Mouse (Mus musculus) left cerebral cortex, postnatal 4 days (tissue): ENCODE results near the gene 1700020A23Rik. TPM values are rescaled to one million over a fixed set of nuclear protein-coding genes. Genes with fewer than 3 reads are reported as not detected.
A peak's percentile ranks its signal among the peaks of the same experiment; 100 is the strongest.

Source experiments
- DNase-seq: peaks from one replicate; pipeline ENCODE4 v3.0.0-alpha.2; 2022
- intact Hi-C: fragments of 180-260 bp; cut with DNase I; formaldehyde crosslinking; loops from one replicate; pipeline ENCODE4 v1.15.1; 2025
- total RNA-seq, 2 experiments: library from RNA; stranded (reverse); gene quantifications; 2 replicates each; pipeline ENCODE4 v1.2.3; 2021

Gene 1700020A23Rik
- total RNA-seq, 2 experiments from 2014 or later = not detected

DNA sequence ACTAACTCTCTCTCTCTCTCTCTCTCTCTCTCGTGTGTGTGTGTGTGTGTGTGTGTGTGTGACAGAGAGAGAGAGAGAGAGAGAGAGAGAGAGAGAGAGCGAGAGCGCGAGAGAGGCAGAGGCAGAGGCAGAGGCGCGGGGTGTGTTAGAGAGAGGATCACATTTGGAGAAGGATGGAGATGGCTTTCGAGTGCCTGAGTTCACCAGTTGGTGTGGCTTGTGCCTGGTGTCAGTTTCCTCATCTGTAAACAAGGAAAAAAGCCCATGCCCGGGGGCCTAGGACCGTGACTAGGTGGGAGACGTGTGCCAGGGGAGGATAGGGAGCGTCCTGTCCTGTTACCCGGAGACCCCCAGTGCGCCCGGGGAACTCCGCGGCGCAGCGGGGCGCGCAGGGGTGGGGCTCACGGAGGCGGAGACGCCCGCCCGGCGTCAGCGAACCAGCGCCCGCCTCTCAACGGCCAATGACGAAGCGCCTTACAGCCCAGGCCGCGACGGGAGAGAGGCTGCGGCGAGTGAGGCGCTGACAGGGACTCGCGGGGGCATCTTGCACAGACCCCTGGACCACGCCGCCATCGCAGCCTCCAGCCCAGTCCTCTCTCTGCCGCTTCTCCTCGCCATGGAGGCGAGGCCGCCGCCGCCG, 44.9 kb downstream of the 1700020A23Rik start, which contains the start of gene Ptpra:
Gene Ptpra, plus strand, starts transcription at position 485 of the 640 bp plus-strand sequence.
- intact Hi-C loops = loop anchor here (5.0 kb wide), 1 partner anchor 72 kb away; no protein-coding TSS in a partner anchor
- DNase-seq = peak; percentile 92

DNA sequence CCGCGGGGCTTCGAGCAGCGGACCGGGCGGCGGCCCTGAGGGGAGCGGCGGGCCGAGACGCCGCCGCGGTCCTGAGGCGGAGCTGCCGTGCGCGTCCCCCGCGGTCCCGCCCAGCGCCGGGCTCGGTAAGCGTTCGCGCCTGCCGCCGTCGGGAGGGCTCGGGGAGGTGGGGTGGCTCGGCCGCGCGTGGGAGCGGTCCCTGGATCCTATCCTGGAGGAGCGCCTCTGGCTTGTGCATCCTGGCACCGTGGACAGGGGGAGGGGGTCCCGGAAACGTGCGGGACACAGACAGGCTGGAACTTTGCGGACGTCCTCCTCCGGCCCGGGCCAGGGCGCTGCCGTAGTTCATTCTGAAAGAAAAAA, 45.4 kb downstream of the 1700020A23Rik start:
- peak; percentile 58 for DNase-seq
- intact Hi-C loops = loop anchor here (5.0 kb wide), 1 partner anchor 72 kb away; no protein-coding TSS in a partner anchor

DNA sequence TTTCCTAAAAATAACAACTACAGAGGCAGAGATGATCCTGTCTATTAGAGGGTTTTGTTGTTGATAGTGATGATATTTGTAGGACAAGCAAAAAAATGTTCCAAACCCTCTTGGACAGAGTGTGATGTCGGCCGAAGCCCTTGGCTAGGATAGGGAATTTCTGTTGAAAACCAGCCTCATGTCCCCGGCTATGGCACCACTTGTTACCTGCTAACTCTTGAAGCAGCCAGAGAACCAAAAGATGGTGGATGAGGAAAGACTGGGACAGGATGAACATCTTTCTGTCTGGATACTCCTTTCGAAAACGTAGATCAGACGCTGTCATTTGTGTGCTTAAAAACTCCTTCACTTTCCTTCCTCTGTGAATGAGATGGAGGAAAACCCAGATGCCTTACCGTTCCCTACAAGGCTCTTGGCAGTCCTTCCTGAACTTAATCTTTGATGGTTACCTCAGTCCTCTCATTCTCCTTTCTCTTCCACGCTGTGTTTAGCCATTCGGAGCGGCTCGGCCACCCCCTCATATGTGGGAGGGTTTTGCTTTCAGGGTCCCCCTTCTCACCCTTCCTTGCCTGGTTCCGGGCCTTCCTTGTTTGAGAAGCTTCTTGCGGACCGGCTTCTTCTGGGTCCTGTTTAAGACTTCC, 46.1 kb downstream of the 1700020A23Rik start:
- DNase-seq = no peak
- intact Hi-C loops = loop anchor here (5.0 kb wide), 1 partner anchor 71 kb away; no protein-coding TSS in a partner anchor

DNA sequence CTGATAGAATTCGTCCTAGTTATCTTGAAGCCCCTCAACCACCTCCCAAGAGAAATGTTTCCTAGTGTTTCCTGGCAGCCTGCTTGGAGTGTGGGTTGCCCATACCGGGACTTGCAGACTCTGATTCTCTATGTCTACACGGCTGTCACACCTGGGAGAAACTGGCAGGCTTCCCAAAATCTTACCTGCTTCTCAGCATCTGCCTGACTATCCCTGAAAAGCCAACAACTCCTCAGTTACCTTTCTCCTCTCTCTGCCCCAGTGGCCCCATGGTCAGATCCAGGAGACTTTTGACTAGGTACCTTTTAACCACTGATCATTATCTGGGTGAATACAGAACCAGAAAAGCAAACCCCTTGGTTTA, 46.6 kb downstream of the 1700020A23Rik start:
- DNase-seq = no peak
- intact Hi-C loops = loop anchor here (5.0 kb wide), 1 partner anchor 71 kb away; no protein-coding TSS in a partner anchor

DNA sequence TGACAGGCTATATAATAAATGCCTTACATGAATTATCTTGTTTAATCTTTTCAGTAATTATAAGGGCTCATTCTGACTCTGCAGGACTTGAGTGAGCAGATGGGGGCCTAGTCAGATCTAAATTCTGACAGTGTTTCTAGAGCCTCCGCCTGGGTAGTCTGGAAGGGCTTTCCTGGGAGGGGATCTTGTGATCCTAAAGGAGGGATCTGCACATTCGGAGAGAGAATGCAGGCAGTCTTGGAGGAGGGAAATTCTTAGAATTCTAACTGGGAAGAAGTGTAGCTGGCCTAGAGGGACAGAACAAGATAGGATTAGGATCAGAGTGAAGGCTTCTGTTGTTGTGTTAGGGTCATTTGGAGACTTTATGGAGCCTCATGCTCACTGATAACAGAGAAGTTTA, 47.2 kb downstream of the 1700020A23Rik start:
- DNase-seq = no peak
- intact Hi-C loops = loop anchor here (5.0 kb wide), 1 partner anchor 70 kb away; no protein-coding TSS in a partner anchor

DNA sequence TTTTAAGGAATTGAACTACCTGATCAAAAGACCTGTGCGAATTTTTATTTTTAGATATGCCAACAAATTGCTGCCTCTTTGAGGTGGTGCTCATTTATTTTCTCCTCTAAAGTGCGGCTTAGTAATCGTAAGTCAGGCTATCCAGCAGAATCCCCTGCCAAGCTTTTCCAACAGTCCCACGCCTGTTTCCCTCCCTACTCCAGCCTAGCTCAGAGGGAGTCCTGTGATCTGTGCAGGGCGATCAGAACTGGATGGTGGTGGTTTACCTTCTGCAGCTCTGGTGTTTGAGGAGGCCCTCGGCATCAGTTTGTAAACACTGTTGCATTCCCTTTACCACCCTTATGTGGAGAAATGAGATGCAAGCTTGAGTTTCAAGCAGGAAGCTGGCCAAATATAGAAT, 48.4 kb downstream of the 1700020A23Rik start:
- no peak for DNase-seq
- intact Hi-C loops = loop anchor here (5.0 kb wide), 1 partner anchor 69 kb away; no protein-coding TSS in a partner anchor

DNA sequence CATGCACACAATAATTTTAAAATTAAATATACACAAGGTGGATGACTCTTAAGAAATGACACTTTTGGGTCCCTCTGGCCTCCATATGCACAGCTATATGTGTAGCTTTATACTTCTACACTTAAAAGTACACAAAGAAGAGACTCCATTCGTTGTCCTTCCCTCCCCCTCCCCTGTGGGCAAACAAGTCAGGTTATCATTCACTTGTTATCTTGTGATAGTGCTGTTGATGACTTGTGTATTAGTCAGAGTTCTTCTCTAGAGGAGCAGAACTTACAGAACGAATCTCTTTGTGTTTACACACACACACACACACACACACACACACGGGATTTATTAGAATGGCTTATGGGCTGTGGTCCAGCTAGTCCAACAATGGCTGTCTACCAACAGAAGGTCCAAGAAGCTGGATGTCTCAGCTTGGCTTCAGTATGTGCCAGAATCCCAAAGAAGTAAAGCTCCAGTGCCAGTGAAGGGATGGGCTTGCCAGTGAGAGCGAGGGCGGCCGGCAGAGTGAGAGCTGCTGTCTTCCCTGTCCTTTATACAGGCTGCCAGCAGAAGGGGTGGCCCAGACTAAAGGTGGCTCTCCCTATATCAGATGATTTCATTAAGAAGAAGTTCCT, 49.8 kb downstream of the 1700020A23Rik start:
- intact Hi-C loops = loop anchor here (5.0 kb wide), 1 partner anchor 67 kb away; no protein-coding TSS in a partner anchor
- DNase-seq = peak; percentile 82

Other genes with a start within 250 kb of the 1700020A23Rik start
- gene Snrpb, start 225.9 kb upstream of the 1700020A23Rik start, total RNA-seq = 100 to 1,000 TPM; 131 to 148 TPM
- not detected for gene Tmc2, start 210.1 kb upstream of the 1700020A23Rik start, total RNA-seq
- 100 to 1,000 TPM; 187 to 188 TPM for gene Nop56, start 130.8 kb upstream of the 1700020A23Rik start, total RNA-seq
- 100 to 1,000 TPM; 143 to 150 TPM for gene Idh3b, start 120.7 kb upstream of the 1700020A23Rik start, total RNA-seq
- gene Ebf4, start 110.1 kb upstream of the 1700020A23Rik start, total RNA-seq = 10 to 100 TPM; 11.7 to 16.5 TPM
- gene Cpxm1, start 7.7 kb upstream of the 1700020A23Rik start, total RNA-seq = 10 to 100 TPM; 25.2 to 26.4 TPM
- not detected for gene Gm28372, start within 50 bp of the 1700020A23Rik start, total RNA-seq
- gene Tmem239, start 1.2 kb downstream of the 1700020A23Rik start, total RNA-seq = not detected
- 100 to 1,000 TPM in 1 of 2 experiments, 10 to 100 TPM in 1; 96.4 to 113 TPM for gene Vps16, start 19.1 kb downstream of the 1700020A23Rik start, total RNA-seq
- gene Pced1a, start 19.4 kb downstream of the 1700020A23Rik start, total RNA-seq = 10 to 100 TPM; 31.7 to 33.2 TPM
- gene Ptpra, start 45.0 kb downstream of the 1700020A23Rik start, total RNA-seq = 100 to 1,000 TPM; 243 to 247 TPM
- gene Mrps26, start 158.5 kb downstream of the 1700020A23Rik start, total RNA-seq = 10 to 100 TPM; 56.6 to 60.0 TPM
- gene Oxt, start 170.9 kb downstream of the 1700020A23Rik start, total RNA-seq = 1 to 10 TPM in 1 of 2 experiments, under 1 TPM in 1; 0.88 to 1.0 TPM
- gene Avp, start 177.3 kb downstream of the 1700020A23Rik start, total RNA-seq = 10 to 100 TPM in 1 of 2 experiments, 1 to 10 TPM in 1; 2.1 to 21.1 TPM
- 1 to 10 TPM; 7.8 to 9.7 TPM for gene Fastkd5, start 224.8 kb downstream of the 1700020A23Rik start, total RNA-seq
- 1 to 10 TPM; 8.8 to 9.1 TPM for gene Ubox5, start 224.8 kb downstream of the 1700020A23Rik start, total RNA-seq
- gene Lzts3, start 237.5 kb downstream of the 1700020A23Rik start, total RNA-seq = 10 to 100 TPM; 29.0 to 34.9 TPM